Mouse (Mus musculus): ENCODE data around the gene Sephs1.
"Not testable (repeated sequence)": the region's sequence is repeated elsewhere in the genome, so short reads cannot be mapped to it uniquely, and the experiment has no call there.

The Sephs1 gene

GRCm38 (mm10) chr2:4934516-4934915 is 53.2 kb downstream of the Sephs1 start:
- CTCF ChIA-PET, result interaction anchor here in 1 of 4 experiments (0.6 kb wide), 1 partner anchor 954 kb away, joined by 3 read pairs; no protein-coding TSS in a partner anchor
- POLR2A ChIA-PET, result interaction anchor here in 3 of 4 experiments (0.6 to 2.1 kb wide), 9 partner anchors 9 to 478 kb away, joined by 3 to 19 read pairs (median 3); partner anchors contain the start of gene Phyh (in 1 of the 3)

DNA sequence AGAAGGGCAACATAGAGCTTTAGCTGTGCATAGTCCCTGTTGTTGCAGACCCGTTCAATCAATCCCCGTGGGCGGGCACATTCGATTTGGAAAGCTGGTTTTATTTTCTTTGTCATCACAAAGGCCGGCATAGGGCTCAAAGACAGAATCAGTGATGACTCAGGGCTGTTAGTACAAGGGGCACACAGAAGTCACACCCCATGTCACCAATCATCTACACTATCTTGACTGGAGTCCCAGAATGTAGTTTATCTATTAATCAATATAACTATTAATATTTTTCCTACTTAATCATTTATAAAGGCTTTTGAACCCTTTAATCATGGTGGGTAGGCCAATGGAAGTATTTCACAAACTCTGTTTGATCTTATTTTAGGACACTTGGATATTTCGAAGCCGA is 56.6 kb downstream of the Sephs1 start:
- POLR2A ChIA-PET, result interaction anchor here in 2 of 4 experiments (0.6 to 1.8 kb wide), 4 partner anchors 14 to 60 kb away, joined by 3 to 10 read pairs (median 3); partner anchors contain the start of gene Phyh (in 1 of the 2)
- CTCF ChIA-PET, result interaction anchor here in 2 of 4 experiments (0.6 to 1.1 kb wide), 2 partner anchors 41 to 215 kb away, joined by 3 to 4 read pairs; no protein-coding TSS in a partner anchor

GRCm38 (mm10) chr2:4940861-4941260 is 59.5 kb downstream of the Sephs1 start:
- CTCF ChIA-PET, result no interaction called here
- POLR2A ChIA-PET, result interaction anchor here in 3 of 4 experiments (0.6 to 3.3 kb wide), 7 partner anchors 12 to 45 kb away, joined by 3 to 9 read pairs (median 5); partner anchors contain the start of gene Phyh (in 1 of the 3)

GRCm38 (mm10) chr2:4949691-4950090 is 68.3 kb downstream of the Sephs1 start:
- POLR2A ChIA-PET, result interaction anchor here in 1 of 4 experiments (1.5 to 1.7 kb wide), 2 partner anchors 33 to 114 kb away, joined by 3 to 9 read pairs; partner anchors contain the start of gene Optn
- CTCF ChIA-PET, result not testable (repeated sequence)

GRCm38 (mm10) chr2:4950986-4951385 is 69.6 kb downstream of the Sephs1 start:
- ChIA-PET POLR2A (interaction anchor here in 1 of 4 experiments (1.0 to 1.7 kb wide), 3 partner anchors 9 to 113 kb away, joined by 3 to 9 read pairs (median 4); partner anchors contain the start of gene Optn), CTCF (no interaction called here)

GRCm38 (mm10) chr2:4954216-4954760 is 72.9 kb downstream of the Sephs1 start:
- CTCF ChIA-PET, result no interaction called here
- POLR2A ChIA-PET, result interaction anchor here in 2 of 4 experiments (1.6 to 4.1 kb wide), 7 partner anchors 12 to 74 kb away, joined by 4 to 21 read pairs (median 9); partner anchors contain the start of gene Phyh (in 1 of the 2)

- ChIA-PET POLR2A (interaction anchor here in 2 of 4 experiments (1.5 to 4.1 kb wide), 3 partner anchors 9 to 27 kb away, joined by 5 to 21 read pairs (median 6); no protein-coding TSS in a partner anchor), CTCF (no interaction called here)
These were observed 76.7 kb downstream of the Sephs1 start for GRCm38 (mm10) chr2:4958039-4958438.

Data from embryonic stem cell, embryonic (primary cell).